Mouse (Mus musculus) kidney, embryonic 16.5 days (tissue): ENCODE measurements around the gene Mdk. TPM values are rescaled to one million over a fixed set of nuclear protein-coding genes. Genes with fewer than 3 reads are reported as not detected.

ENCODE experiments used
- ATAC-seq: fragments of 200-750 bp; cut with Nextera tagmentation; 2 replicates; pipeline ENCODE4 v1.8.0; 2017; ENCODE audit warnings: moderate TSS enrichment; ENCODE audit not compliant: low FRiP score, low TSS enrichment
- H3K27ac ChIP-seq: fragments of 300-500 bp; sonication (generic); 2 replicates; pipeline ENCODE4 v1.5.1; 2014; ENCODE audit warnings: low read length
- H3K27me3 ChIP-seq: fragments of 300-500 bp; sonication (generic); 2 replicates; pipeline ENCODE4 v1.6.1; 2014; ENCODE audit warnings: low read length, control low read depth, mixed read lengths; ENCODE audit not compliant: insufficient read depth
- H3K36me3 ChIP-seq: fragments of 300-500 bp; sonication (generic); 2 replicates; pipeline ENCODE4 v1.6.1; 2014; ENCODE audit warnings: low read length, control low read depth, mixed read lengths; ENCODE audit not compliant: insufficient read depth
- H3K4me1 ChIP-seq: fragments of 300-500 bp; sonication (generic); 2 replicates; pipeline ENCODE4 v1.6.1; 2014; ENCODE audit warnings: low read length, control low read depth, mixed read lengths; ENCODE audit not compliant: insufficient read depth
- H3K4me2 ChIP-seq: fragments of 300-500 bp; sonication (generic); replicated peaks from 2 replicates; pipeline ENCODE4 v1.6.1; 2014; ENCODE audit warnings: low read depth, low read length
- H3K4me3 ChIP-seq: fragments of 300-500 bp; sonication (generic); 2 replicates; pipeline ENCODE4 v1.5.1; 2014; ENCODE audit warnings: mild to moderate bottlenecking, low read length
- H3K9ac ChIP-seq: fragments of 300-500 bp; sonication (generic); replicated peaks from 2 replicates; pipeline ENCODE4 v1.6.1; 2014; ENCODE audit warnings: low read length
- H3K9me3 ChIP-seq: fragments of 300-500 bp; sonication (generic); 2 replicates; pipeline ENCODE4 v1.6.1; 2016; ENCODE audit warnings: low read length, control low read depth
- WGBS: fragments of 180-500 bp; shearing (Covaris S2); extraction: QIAGEN DNeasy Blood & Tissue Kit; methylation state at CpG from one replicate; pipeline ENCODE4 v1.1.7; 2014; 5-methylcytosine and 5-hydroxymethylcytosine counted together
- polyA plus RNA-seq: library from polyadenylated mRNA; unstranded; fragments of >200 nt; fragmentation: Nextera tagmentation; extraction: Ambion mirVana; gene quantifications from 2 replicates; pipeline ENCODE4 v1.2.1, GENCODE M21; 2015

Gene Mdk
- polyA plus RNA-seq: 1,159 and 1,184 TPM in 2 replicates

DNA sequence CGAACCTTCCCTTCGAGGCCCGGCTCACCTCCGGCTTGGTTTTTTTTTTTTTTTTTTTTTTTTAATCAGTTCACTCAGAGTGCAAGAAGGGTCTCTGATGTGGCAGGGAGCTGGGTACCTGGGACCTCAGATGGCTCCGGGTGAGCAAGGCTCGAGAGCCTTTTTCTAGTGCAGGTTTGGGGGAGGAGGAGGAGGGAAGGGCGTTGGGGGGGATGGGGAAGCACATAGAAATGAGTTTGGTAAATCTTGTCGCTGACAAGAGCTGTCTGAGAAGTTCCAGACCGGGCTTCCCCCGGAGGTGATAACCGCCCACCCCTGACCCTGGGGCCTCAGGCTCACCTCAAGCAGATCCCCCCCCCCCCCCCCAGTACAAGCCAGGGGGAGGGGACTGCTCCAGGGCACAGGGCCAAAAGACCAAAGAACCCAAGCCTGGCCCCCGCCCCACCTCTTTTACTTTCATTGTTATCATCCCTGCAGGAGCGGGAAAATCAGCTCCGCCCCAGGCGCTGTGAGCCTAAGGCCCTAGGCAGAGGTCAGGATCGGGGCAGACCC, at the start of gene Mdk:
Gene Mdk (minus strand): TSS at position 138 of the 552 bp plus-strand sequence.
- peak within 1 kb of the TSS; percentile 89 for H3K9ac ChIP-seq
- H3K4me3 ChIP-seq: peak within 1 kb of the TSS; percentile 82
- peak within 1 kb of the TSS; percentile 89 for H3K27ac ChIP-seq
- H3K9me3 ChIP-seq: no peaks in the 10 kb centered on the region
- ATAC-seq: peak; percentile 0; the same call in 1 of the 2 replicates
- H3K4me2 ChIP-seq: peak within 1 kb of the TSS; percentile 77
- peaks cover 19% of the 10 kb centered on the region for H3K36me3 ChIP-seq
- no peaks in the 10 kb centered on the region for H3K27me3 ChIP-seq
- WGBS: 2% methylated on average over 14 of the region's 16 CpGs
- peaks cover 40% of the 10 kb centered on the region for H3K4me1 ChIP-seq

- Histone ChIP-seq H3K36me3 (peaks cover 6% of the 10 kb centered on the region; the same call in 1 of the 2 replicates), H3K9ac (no peak overlapping the region), H3K27ac (no peak overlapping the region), H3K4me1 (peaks cover 31% of the 10 kb centered on the region), H3K4me2 (no peak overlapping the region), H3K27me3 (peaks cover 21% of the 10 kb centered on the region), H3K9me3 (no peaks in the 10 kb centered on the region), H3K4me3 (no peak overlapping the region)
- 55% methylated on average over 5 of the region's 5 CpGs for WGBS
- ATAC-seq: no peak
Observed at GRCm38 (mm10) chr2:91980830-91981229, 48.7 kb upstream of the Mdk start.

GRCm38 (mm10) chr2:91980245-91980644, 48.1 kb upstream of the Mdk start:
- Histone ChIP-seq H3K36me3 (peaks cover 6% of the 10 kb centered on the region; the same call in 1 of the 2 replicates), H3K9me3 (no peaks in the 10 kb centered on the region), H3K4me2 (no peak overlapping the region), H3K4me1 (peaks cover 35% of the 10 kb centered on the region), H3K27ac (no peak overlapping the region), H3K9ac (no peak overlapping the region), H3K4me3 (no peak overlapping the region), H3K27me3 (peaks cover 26% of the 10 kb centered on the region)
- WGBS: 26% methylated on average over 4 of the region's 4 CpGs
- no peak for ATAC-seq

GRCm38 (mm10) chr2:91978547-91978946, 46.5 kb upstream of the Mdk start:
- no peak for ATAC-seq
- Histone ChIP-seq H3K27me3 (peaks cover 40% of the 10 kb centered on the region), H3K27ac (no peak overlapping the region), H3K4me1 (peaks cover 20% of the 10 kb centered on the region), H3K9me3 (no peaks in the 10 kb centered on the region), H3K4me3 (no peak overlapping the region), H3K36me3 (peaks cover 6% of the 10 kb centered on the region; the same call in 1 of the 2 replicates), H3K4me2 (no peak overlapping the region), H3K9ac (0 out of 2 replicates have a peak overlapping the region, but pooled peaks have one; percentile 7)
- WGBS: 26% methylated on average over 2 of the region's 2 CpGs

- no peak overlapping the region for H3K9ac ChIP-seq
- H3K9me3 ChIP-seq: no peaks in the 10 kb centered on the region
- peaks cover 40% of the 10 kb centered on the region for H3K27me3 ChIP-seq
- H3K27ac ChIP-seq: no peak overlapping the region
- 69% methylated on average over 4 of the region's 4 CpGs for WGBS
- H3K4me1 ChIP-seq: peaks cover 19% of the 10 kb centered on the region
- H3K4me3 ChIP-seq: no peak overlapping the region
- no peak for ATAC-seq
- H3K36me3 ChIP-seq: peaks cover 2% of the 10 kb centered on the region; the same call in 1 of the 2 replicates
- no peak overlapping the region for H3K4me2 ChIP-seq
Observed at GRCm38 (mm10) chr2:91977960-91978359, 45.9 kb upstream of the Mdk start.

- H3K27ac ChIP-seq: no peak within 1 kb of the TSS
- H3K36me3 ChIP-seq: no peaks in the 10 kb centered on the region
- 0 out of 2 replicates have a peak, but pooled peaks have one; percentile 18 for ATAC-seq
- peaks cover 40% of the 10 kb centered on the region for H3K27me3 ChIP-seq
- H3K4me2 ChIP-seq: peak within 1 kb of the TSS; percentile 66
- WGBS: 1% methylated on average over 76 of the region's 79 CpGs
- H3K4me1 ChIP-seq: peaks cover 33% of the 10 kb centered on the region
- H3K4me3 ChIP-seq: peak within 1 kb of the TSS; percentile 46
- peak within 1 kb of the TSS; percentile 58 for H3K9ac ChIP-seq
- H3K9me3 ChIP-seq: no peaks in the 10 kb centered on the region
Observed at GRCm38 (mm10) chr2:91975581-91976541, 43.8 kb upstream of the Mdk start, which contains the start of gene Dgkz. Dgkz (minus strand) TSS chr2:91975864.

GRCm38 (mm10) chr2:91973416-91974135, 41.5 kb upstream of the Mdk start:
- no peaks in the 10 kb centered on the region for H3K36me3 ChIP-seq
- H3K9me3 ChIP-seq: no peaks in the 10 kb centered on the region
- no peak for ATAC-seq
- H3K27me3 ChIP-seq: peaks cover 38% of the 10 kb centered on the region
- no peak overlapping the region for H3K4me3 ChIP-seq
- H3K4me2 ChIP-seq: no peak overlapping the region
- no peak overlapping the region for H3K9ac ChIP-seq
- WGBS: 53% methylated on average over 7 of the region's 7 CpGs
- H3K27ac ChIP-seq: no peak overlapping the region
- peaks cover 31% of the 10 kb centered on the region for H3K4me1 ChIP-seq

DNA sequence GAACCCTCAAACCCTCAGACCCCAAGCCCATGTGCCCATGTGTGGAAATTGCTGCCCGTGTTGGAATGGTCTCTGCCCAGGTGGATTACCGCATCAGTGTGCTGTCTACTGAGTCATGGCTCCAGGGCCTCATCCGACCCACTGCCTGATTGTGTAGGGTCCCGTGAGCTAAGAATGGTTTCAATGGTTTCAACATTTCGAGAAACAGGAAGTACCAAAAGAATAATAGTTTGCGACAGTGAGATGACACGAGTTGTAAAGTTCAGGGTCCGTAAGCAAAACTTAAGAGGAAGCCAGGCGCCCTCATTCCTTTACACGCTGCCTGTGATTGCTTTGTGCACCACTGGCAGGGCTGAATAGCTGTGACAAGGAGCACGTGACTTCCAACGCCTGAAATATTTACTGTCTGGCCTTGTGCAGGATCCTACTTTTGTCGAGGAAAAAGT, 40.0 kb upstream of the Mdk start:
- Histone ChIP-seq H3K36me3 (no peaks in the 10 kb centered on the region), H3K4me3 (no peak overlapping the region), H3K9me3 (no peaks in the 10 kb centered on the region), H3K4me2 (no peak overlapping the region), H3K27me3 (peaks cover 32% of the 10 kb centered on the region), H3K4me1 (peaks cover 30% of the 10 kb centered on the region), H3K27ac (peak overlapping the region; percentile 77), H3K9ac (no peak overlapping the region)
- 21% methylated on average over 13 of the region's 13 CpGs for WGBS
- ATAC-seq: peak; percentile 42
